Mouse (Mus musculus): ENCODE results near the gene Dhodh. TPM values are rescaled to one million over a fixed set of nuclear protein-coding genes. Genes with fewer than 3 reads are reported as not detected.

Dhodh gene
- polyA plus RNA-seq (2015; fragmentation: Nextera tagmentation; extraction: Ambion mirVana), result 17.2 and 20.3 TPM in 2 replicates

DNA sequence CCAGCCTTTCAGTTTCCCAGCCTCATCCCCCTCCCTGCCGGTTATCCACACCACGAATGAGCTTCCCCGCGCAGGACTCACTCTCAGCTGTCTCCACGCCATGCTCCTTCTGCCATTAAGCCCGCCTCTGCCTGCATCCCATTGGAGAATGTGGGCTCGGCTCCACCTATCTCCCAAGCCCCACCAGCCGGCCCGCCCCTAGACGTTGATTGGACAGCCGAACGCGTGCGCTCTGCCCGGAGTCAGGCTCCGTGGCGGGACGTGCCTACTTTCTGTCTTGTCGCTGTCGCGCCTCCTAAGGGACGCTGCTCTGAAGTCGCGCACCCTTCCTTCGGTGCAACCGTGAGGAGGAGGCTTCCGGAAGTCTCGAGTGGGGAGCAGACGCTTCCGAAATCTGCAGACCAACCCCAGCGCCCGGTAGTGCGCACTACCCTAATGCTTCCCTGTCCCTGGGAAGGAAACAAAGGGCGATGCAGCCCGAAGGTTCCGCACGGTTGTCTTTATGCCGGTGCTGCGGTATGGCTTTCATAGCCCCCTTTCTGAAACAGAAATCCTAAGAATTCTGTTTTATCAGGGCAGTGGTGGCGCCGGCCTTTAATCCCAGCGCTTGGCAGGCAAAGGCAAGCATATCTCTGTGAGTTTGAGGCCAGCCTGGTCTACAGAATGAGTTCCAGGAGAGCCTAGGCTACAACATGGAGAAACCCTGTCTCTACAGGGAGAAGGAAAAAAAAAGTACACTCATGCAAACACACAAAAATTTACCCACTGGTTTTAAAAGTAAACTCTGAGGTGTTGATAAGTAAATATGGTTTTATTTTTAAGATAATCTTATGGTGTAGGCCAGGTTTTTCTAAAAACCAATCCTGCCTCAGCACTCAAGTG lies at the start of gene Dhodh:
TSS of gene Dhodh (minus strand) at position 403 of the 882 bp plus-strand sequence.
- WGBS (ENCODE audit: insufficient replicate concordance), result under 1% methylated on average over 42 of the region's 42 CpGs
- peak; percentile 99 for ATAC-seq (ENCODE audit: insufficient read depth)
- Histone ChIP-seq H3K4me3 (replicated peaks) (peak within 1 kb of the TSS; percentile 74), H3K9ac (peak within 1 kb of the TSS; percentile 75), H3K36me3 (replicated peaks) (peaks cover 11% of the 10 kb centered on the region), H3K4me2 (peak within 1 kb of the TSS; percentile 94), H3K4me1 (replicated peaks) (peaks cover 23% of the 10 kb centered on the region), H3K27ac (replicated peaks) (peak within 1 kb of the TSS; percentile 97), H3K9me3 (replicated peaks) (no peaks in the 10 kb centered on the region), H3K27me3 (no peaks in the 10 kb centered on the region)

DNA sequence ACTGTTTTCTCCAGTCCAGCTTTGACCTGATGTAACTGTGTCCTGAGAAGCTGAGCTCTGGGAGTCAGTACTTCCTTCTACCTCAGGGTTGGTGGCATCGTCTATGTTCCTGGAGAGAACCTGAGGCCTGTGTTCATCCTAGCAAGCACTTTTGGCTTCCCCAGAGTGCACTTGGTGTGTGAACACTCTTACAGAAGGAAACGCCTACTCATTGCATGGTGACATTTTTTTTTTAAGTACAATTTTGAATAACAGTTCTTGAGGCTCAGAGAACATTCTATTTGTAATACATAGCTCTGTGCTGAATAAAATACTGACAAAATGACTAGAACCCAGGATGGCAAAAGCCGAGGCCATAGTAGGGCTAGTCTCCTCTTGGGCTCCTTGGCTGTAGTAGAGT lies 48.4 kb upstream of the Dhodh start:
- no peaks in the 10 kb centered on the region for H3K9me3 ChIP-seq (replicated peaks)

DNA sequence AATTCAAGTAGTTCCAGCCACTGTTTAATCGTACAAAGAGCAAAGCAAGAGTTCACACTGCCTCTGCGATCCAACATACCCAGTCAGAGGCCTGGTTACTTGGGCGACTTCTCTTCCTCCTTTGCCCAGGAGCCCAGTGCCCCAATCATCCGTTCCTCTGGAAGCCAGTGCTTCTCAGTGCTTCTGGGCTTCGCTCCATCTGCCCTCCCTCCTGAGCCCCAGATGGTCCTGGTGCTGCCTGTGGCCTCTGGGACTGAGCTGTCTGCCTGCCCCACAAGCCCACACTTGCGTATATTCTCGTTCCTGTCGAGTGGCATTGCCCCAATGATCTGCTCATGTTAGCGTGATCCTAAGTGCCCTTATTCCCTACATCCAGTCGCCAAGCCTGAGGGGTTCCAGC lies 42.3 kb upstream of the Dhodh start:
- ATAC-seq (ENCODE audit: insufficient read depth), result no peak
- no peak overlapping the region for H3K27ac ChIP-seq (replicated peaks)
- no peaks in the 10 kb centered on the region for H3K4me1 ChIP-seq (replicated peaks)
- 65% methylated on average over 10 of the region's 10 CpGs for WGBS (ENCODE audit: insufficient replicate concordance)
- H3K4me3 ChIP-seq (replicated peaks), result no peak overlapping the region
- no peaks in the 10 kb centered on the region for H3K9me3 ChIP-seq (replicated peaks)
- H3K9ac ChIP-seq, result no peak overlapping the region
- no peak overlapping the region for H3K4me2 ChIP-seq
- H3K36me3 ChIP-seq (replicated peaks), result no peaks in the 10 kb centered on the region
- no peaks in the 10 kb centered on the region for H3K27me3 ChIP-seq

More for the DNA sequence above, 48.4 kb upstream of the Dhodh start:
- Histone ChIP-seq H3K9ac (no peak overlapping the region), H3K27me3 (no peaks in the 10 kb centered on the region), H3K27ac (replicated peaks) (no peak overlapping the region), H3K4me1 (replicated peaks) (no peaks in the 10 kb centered on the region), H3K36me3 (replicated peaks) (no peaks in the 10 kb centered on the region), H3K4me2 (no peak overlapping the region), H3K4me3 (replicated peaks) (no peak overlapping the region)
- 66% methylated on average over 3 of the region's 3 CpGs for WGBS (ENCODE audit: insufficient replicate concordance)
- ATAC-seq (ENCODE audit: insufficient read depth), result no peak

DNA sequence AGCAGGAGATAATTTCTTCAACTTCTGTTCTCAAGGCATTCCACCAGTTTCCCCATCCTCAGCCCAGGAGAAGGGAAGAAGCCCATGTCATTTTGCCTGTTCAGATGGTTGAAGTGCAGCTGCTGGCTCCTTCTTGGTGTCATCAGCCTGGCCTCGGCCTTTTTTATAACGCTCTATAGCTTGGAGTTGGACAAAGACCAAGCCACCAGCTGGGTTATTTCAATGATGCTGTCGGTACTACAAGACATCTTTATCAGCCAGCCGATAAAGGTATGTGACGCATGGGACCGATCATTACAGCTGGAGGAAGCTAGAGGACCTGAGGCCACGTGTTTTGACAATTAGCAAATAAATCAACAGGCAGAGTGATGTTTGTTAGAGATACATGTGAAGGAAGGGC lies 40.0 kb upstream of the Dhodh start:
- no peaks in the 10 kb centered on the region for H3K4me1 ChIP-seq (replicated peaks)
- WGBS (ENCODE audit: insufficient replicate concordance), result 67% methylated on average over 7 of the region's 7 CpGs
- no peak overlapping the region for H3K4me3 ChIP-seq (replicated peaks)
- no peaks in the 10 kb centered on the region for H3K9me3 ChIP-seq (replicated peaks)
- no peak overlapping the region for H3K9ac ChIP-seq
- ATAC-seq (ENCODE audit: insufficient read depth), result no peak
- H3K36me3 ChIP-seq (replicated peaks), result no peaks in the 10 kb centered on the region
- H3K27ac ChIP-seq (replicated peaks), result no peak overlapping the region
- no peaks in the 10 kb centered on the region for H3K27me3 ChIP-seq
- no peak overlapping the region for H3K4me2 ChIP-seq

DNA sequence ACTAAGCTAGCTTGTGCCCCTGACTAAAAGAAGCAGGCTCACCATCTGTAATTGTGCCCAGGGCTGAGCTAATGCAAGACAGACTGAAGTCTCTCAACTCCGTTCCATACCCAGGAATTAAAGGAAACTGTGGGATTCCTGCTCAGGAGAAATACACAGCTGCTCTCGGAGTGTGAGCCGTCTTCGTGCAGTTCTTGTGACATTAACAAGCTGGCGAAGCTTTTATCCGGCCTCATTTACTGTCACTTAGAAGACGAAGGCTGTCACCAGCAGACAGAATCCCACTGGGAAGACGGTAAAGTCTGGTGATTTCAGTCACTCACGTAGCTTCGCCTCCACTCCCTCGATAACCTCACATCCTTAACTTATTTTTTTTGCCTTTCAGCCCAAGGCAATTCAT lies 38.9 kb upstream of the Dhodh start:
- H3K9me3 ChIP-seq (replicated peaks), result no peaks in the 10 kb centered on the region
- no peak overlapping the region for H3K27ac ChIP-seq (replicated peaks)
- WGBS (ENCODE audit: insufficient replicate concordance), result 72% methylated on average over 11 of the region's 11 CpGs
- no peaks in the 10 kb centered on the region for H3K27me3 ChIP-seq
- no peak overlapping the region for H3K9ac ChIP-seq
- H3K4me3 ChIP-seq (replicated peaks), result no peak overlapping the region
- no peaks in the 10 kb centered on the region for H3K36me3 ChIP-seq (replicated peaks)
- H3K4me2 ChIP-seq, result no peak overlapping the region
- H3K4me1 ChIP-seq (replicated peaks), result no peaks in the 10 kb centered on the region
- no peak for ATAC-seq (ENCODE audit: insufficient read depth)

DNA sequence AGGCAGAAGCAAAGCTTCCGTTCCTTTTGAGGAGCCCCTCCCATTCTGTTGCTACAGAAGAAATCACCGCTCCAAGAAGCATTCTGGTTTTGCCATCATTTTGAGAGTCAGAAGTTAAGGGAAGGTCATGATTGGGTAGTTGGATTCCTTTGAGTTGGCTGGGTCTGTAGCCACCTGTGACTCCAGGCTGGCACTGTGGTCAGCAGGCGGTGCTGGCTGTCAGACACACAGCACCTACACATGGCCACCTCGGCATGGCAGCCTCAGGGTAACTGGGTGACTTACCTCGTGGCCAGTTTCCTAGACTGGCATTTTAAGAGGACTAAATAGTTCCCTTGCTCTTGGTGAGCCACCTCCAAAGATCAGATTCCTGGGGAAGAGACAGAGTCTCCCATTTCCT lies 32.8 kb upstream of the Dhodh start:
- H3K27me3 ChIP-seq, result no peaks in the 10 kb centered on the region
- H3K9ac ChIP-seq, result no peak overlapping the region
- no peak overlapping the region for H3K27ac ChIP-seq (replicated peaks)
- no peaks in the 10 kb centered on the region for H3K36me3 ChIP-seq (replicated peaks)
- H3K4me2 ChIP-seq, result no peak overlapping the region
- H3K4me3 ChIP-seq (replicated peaks), result no peak overlapping the region
- no peaks in the 10 kb centered on the region for H3K4me1 ChIP-seq (replicated peaks)
- no peaks in the 10 kb centered on the region for H3K9me3 ChIP-seq (replicated peaks)
- WGBS (ENCODE audit: insufficient replicate concordance), result 74% methylated on average over 5 of the region's 5 CpGs
- ATAC-seq (ENCODE audit: insufficient read depth), result no peak

DNA sequence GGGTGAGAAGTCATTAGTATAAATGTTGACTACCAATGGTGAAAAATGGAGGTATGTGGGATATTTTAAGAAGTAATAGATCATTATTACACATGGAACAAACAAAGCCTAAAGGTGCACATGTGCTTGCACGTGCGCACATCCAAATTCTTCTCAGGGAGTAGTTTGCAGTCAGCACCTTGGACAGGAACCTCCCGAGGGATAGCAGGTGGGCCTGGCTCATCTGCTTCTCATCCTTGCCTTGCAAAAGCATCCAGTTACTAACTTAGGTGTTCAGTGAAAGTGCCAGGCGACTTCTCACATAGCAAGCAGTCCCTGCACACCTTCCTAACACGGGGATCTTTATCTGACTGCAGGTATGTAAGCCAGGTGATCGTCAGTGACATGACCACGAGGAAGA lies 31.9 kb upstream of the Dhodh start:
- H3K9me3 ChIP-seq (replicated peaks), result no peaks in the 10 kb centered on the region
- H3K36me3 ChIP-seq (replicated peaks), result no peaks in the 10 kb centered on the region
- H3K4me1 ChIP-seq (replicated peaks), result no peaks in the 10 kb centered on the region
- no peak for ATAC-seq (ENCODE audit: insufficient read depth)
- H3K27ac ChIP-seq (replicated peaks), result no peak overlapping the region
- no peak overlapping the region for H3K4me2 ChIP-seq
- WGBS (ENCODE audit: insufficient replicate concordance), result 51% methylated on average over 7 of the region's 7 CpGs
- no peaks in the 10 kb centered on the region for H3K27me3 ChIP-seq
- H3K9ac ChIP-seq, result no peak overlapping the region
- H3K4me3 ChIP-seq (replicated peaks), result no peak overlapping the region

DNA sequence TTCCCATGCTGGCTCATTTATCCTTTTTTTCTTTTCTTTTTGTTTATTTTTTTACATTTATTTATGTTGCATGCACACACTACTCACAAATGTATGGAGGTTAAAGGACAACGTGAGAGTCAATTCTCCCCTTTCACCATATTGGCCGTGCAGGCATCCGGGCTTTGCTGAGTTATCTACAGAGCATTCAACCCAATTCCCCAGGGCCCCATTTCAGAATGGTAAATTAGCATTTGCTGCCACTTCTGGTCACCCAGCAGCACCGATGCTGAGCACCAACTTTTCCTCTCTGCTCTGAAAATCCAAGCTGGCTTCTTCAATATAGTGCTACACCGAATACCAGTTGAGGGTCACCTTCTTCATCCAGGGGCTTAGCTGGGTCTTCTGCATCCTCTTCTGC lies 30.4 kb upstream of the Dhodh start:
- Histone ChIP-seq H3K4me3 (replicated peaks) (no peak overlapping the region), H3K27me3 (no peaks in the 10 kb centered on the region), H3K36me3 (replicated peaks) (no peaks in the 10 kb centered on the region), H3K4me2 (no peak overlapping the region), H3K9me3 (replicated peaks) (no peaks in the 10 kb centered on the region), H3K9ac (no peak overlapping the region), H3K4me1 (replicated peaks) (no peaks in the 10 kb centered on the region), H3K27ac (replicated peaks) (no peak overlapping the region)
- WGBS (ENCODE audit: insufficient replicate concordance), result 65% methylated on average over 5 of the region's 5 CpGs
- ATAC-seq (ENCODE audit: insufficient read depth), result no peak

DNA sequence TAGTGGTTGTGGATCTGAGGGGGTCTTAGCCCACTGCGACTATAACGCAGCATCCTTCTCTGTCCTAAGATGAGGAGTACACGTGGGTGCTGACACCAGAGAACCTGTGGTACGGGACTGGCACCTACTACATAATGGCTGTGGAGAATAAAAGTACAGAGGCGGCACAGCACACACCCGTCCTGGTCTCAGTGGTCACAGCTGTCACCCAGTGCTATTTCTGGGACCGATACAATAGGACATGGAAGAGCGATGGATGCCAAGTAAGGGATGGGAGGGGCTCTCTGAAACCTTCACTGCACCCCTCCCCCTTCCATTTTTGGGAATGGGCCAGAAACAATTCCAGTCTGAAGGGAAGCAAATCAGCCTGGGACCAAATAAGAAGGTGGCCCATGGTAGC lies 26.7 kb upstream of the Dhodh start:
- no peaks in the 10 kb centered on the region for H3K9me3 ChIP-seq (replicated peaks)
- no peak overlapping the region for H3K9ac ChIP-seq
- no peaks in the 10 kb centered on the region for H3K36me3 ChIP-seq (replicated peaks)
- no peak overlapping the region for H3K4me2 ChIP-seq
- WGBS (ENCODE audit: insufficient replicate concordance), result 81% methylated on average over 8 of the region's 8 CpGs
- no peak overlapping the region for H3K4me3 ChIP-seq (replicated peaks)
- no peaks in the 10 kb centered on the region for H3K27me3 ChIP-seq
- no peaks in the 10 kb centered on the region for H3K4me1 ChIP-seq (replicated peaks)
- no peak for ATAC-seq (ENCODE audit: insufficient read depth)
- no peak overlapping the region for H3K27ac ChIP-seq (replicated peaks)

DNA sequence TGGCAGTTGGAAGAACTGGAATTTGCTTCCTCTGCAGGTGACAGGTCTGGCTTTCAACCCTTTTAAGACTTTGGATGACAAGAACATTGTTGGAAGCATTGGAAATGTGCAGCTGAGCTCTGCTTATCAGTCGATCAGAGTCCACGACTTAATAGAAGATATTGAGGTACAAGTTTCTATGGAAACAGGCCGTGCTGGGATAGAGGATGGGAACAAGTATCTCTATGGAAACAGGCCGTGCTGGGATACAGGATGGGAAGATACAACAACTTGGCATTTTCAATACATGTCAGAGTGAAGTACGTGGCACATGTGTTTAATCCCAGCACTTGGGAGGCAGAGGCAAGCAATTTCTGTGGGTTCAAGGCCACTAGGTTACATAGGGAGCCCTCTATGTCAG lies 24.0 kb upstream of the Dhodh start:
- Histone ChIP-seq H3K4me2 (no peak overlapping the region), H3K4me1 (replicated peaks) (no peaks in the 10 kb centered on the region), H3K27me3 (no peaks in the 10 kb centered on the region), H3K9ac (no peak overlapping the region), H3K36me3 (replicated peaks) (no peaks in the 10 kb centered on the region), H3K4me3 (replicated peaks) (no peak overlapping the region), H3K27ac (replicated peaks) (no peak overlapping the region), H3K9me3 (replicated peaks) (no peaks in the 10 kb centered on the region)
- ATAC-seq (ENCODE audit: insufficient read depth), result no peak
- WGBS (ENCODE audit: insufficient replicate concordance), result 61% methylated on average over 5 of the region's 5 CpGs

DNA sequence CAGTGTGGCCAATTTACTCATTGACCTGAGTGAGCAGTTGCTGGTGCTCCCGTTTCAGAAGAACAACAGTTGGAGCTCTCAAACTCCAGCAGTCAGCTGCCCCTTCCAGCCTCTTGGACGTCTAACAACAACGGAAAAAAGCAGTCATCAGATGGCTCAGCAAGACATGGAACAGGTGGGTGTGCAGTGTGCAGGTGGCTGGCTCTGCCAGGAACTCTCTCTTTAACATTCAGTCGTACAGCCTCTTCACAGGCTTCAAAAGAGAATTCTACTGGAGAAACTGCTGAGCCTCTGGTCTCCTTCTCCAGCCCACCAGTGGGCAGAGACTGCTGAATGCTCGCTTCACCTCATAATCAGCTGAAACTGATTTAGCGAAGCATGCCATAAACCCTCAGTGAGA lies 20.2 kb upstream of the Dhodh start:
- no peaks in the 10 kb centered on the region for H3K4me1 ChIP-seq (replicated peaks)
- H3K4me2 ChIP-seq, result no peak overlapping the region
- H3K27ac ChIP-seq (replicated peaks), result no peak overlapping the region
- ATAC-seq (ENCODE audit: insufficient read depth), result no peak
- WGBS (ENCODE audit: insufficient replicate concordance), result 66% methylated on average over 6 of the region's 6 CpGs
- H3K9ac ChIP-seq, result no peak overlapping the region
- no peaks in the 10 kb centered on the region for H3K9me3 ChIP-seq (replicated peaks)
- no peak overlapping the region for H3K4me3 ChIP-seq (replicated peaks)
- no peaks in the 10 kb centered on the region for H3K36me3 ChIP-seq (replicated peaks)
- H3K27me3 ChIP-seq, result no peaks in the 10 kb centered on the region

DNA sequence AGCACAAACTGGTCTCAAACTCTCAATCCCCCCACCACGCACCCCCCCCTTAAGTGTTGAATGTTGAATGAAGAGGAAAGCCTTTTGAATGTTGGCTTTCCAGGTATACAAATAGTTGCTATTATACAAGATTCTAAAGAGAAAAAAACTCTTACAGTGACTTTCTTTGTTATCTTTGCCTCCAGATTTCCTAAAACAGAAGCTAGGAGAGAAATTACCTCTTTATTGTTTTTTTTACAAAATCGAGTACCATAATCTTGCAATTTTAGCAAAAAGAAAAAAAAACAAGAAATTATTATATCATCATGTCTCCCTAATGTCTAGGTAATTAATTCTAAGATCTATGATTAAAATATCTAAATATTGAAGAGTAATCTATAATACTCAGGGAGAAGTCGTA lies 7.1 kb upstream of the Dhodh start:
- no peak overlapping the region for H3K27ac ChIP-seq (replicated peaks)
- peaks cover 15% of the 10 kb centered on the region for H3K4me1 ChIP-seq (replicated peaks)
- no peak overlapping the region for H3K9ac ChIP-seq

More for the DNA sequence above, 7.1 kb upstream of the Dhodh start:
- no peaks in the 10 kb centered on the region for H3K27me3 ChIP-seq
- no peaks in the 10 kb centered on the region for H3K36me3 ChIP-seq (replicated peaks)
- no peaks in the 10 kb centered on the region for H3K9me3 ChIP-seq (replicated peaks)
- 58% methylated on average over 3 of the region's 3 CpGs for WGBS (ENCODE audit: insufficient replicate concordance)
- H3K4me2 ChIP-seq, result no peak overlapping the region
- ATAC-seq (ENCODE audit: insufficient read depth), result no peak
- no peak overlapping the region for H3K4me3 ChIP-seq (replicated peaks)
